Mouse (Mus musculus) left cerebral cortex, postnatal 14 days (tissue): ENCODE data around the gene Msrb2. TPM values are rescaled to one million over a fixed set of nuclear protein-coding genes. Genes with fewer than 3 reads are reported as not detected.

ENCODE experiments used
- DNase-seq, 2 experiments: peaks; one replicate each; pipeline ENCODE4 v3.0.0; 2021 to 2022; ENCODE audit warnings: low spot score in 2 of 2, mixed read lengths in 1 of 2
- intact Hi-C: fragments of 180-260 bp; cut with DNase I; formaldehyde crosslinking; loops from one replicate; pipeline ENCODE4 v1.15.1; 2025
- total RNA-seq, 2 experiments: library from RNA; stranded (reverse); gene quantifications; 2 replicates each; pipeline ENCODE4 v1.2.3; 2021

Gene Msrb2
- total RNA-seq, 2 experiments from 2014 or later = 15.0 to 16.3 TPM

DNA sequence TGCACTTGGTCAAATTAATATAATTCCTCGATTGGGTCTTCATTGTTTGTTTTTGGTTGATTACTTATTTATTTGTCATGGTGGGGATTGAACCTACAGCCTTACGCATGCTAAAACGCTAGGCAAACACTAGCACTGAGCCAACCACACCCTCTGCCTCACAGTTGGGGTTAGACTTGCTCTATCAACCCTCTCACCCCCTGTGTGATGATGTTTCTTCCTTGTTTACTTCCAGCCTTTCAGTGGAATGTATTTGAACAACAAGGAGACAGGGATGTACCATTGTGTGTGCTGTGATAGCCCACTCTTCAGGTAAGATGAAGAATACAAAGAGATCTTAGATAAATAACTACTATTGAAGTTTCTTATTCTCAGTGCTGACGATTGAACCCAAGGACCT, 11.8 kb downstream of the Msrb2 start:
- DNase-seq = no peak
- intact Hi-C loops = no loop called here

DNA sequence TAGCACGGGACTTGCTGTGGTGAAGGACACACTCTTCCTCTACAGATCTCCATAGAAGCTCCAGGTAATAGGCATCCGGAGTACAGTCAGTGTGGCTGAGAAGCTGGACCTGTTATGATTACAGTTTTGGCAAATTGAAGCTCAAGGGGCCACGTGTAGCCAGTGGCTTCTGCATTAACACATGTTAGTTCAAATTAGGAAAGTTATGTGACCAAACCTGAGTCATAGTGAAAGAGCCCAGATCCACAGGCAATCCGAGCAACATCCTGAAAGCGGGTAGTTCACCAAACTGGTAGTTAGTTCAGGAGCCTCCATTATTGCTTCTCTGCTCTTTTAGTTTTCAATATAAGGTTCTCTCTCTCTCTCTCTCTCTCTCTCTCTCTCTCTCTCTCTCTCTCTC, 14.5 kb downstream of the Msrb2 start:
- no peak for DNase-seq
- intact Hi-C loops = no loop called here

DNA sequence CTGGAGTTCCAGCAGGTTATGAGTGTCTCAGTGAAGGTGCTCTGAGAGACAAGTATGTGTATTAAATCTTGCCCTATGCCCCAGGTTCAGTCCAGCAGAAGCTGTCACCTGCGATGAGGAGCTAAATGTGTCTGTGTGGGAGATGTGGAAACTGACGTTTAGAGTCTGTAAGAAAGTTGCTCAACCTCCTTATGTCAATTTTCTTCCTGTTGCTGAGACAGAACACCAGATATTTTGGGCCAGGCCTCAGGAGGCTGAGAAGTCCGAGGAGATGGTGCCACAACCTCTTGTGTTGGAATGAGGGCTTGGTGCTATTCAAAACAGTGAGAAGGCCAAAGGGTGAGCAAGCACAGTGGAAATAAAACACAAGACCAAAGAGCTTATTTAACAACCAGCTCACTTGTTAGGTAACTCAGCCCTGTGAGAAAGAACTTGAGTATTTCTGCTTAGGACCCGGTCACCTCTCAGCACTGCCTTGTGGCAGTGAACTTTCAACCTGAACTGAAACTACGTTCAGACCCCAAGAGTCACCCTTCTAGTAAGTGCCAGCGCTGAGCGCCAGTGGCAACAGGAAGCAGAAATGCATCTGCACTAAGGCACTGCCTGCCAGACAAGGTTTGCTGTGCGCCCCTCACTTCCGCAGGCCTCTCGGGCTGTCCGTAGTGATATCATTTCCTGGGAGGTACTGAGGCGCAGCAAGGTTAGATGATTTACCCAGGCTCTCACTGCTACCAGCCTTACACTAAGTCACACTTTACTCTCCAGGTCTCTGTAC, 17.3 kb downstream of the Msrb2 start:
- intact Hi-C loops = no loop called here
- no peak for DNase-seq

DNA sequence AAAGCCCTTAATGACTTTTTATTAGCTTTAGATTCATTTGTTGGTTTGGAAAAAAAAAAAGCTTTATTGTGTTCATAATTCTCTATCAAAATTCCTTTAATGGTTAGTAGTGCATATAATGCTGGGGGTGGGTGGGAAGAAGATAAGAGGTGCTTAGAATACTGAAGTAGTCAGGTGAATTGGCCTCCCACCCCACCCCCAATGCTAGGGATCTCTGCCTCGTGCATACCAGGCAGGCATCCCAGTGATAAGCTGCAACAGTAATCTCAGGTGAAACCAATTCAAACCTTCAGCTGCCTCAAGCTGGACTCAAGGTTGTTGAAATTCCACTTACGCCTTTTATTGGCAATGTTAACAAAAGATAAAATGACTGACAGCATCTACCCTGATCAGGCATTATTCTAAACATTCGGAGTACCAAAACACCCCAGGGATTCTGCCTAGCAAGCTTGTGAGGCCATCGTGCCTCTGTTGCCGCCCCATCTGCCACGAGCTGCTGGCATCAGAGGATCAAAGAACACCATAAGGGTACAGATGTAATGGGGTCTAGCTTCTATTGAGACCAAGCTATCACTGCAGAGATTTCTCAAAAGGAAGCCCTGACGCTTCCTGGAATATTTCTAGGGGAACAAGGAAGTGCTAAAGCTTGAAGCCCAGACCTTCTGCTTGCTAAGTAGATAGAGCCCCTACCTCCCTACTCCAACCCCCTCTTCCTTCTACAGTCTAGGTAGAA, 19.3 kb downstream of the Msrb2 start:
- intact Hi-C loops = no loop called here

DNA sequence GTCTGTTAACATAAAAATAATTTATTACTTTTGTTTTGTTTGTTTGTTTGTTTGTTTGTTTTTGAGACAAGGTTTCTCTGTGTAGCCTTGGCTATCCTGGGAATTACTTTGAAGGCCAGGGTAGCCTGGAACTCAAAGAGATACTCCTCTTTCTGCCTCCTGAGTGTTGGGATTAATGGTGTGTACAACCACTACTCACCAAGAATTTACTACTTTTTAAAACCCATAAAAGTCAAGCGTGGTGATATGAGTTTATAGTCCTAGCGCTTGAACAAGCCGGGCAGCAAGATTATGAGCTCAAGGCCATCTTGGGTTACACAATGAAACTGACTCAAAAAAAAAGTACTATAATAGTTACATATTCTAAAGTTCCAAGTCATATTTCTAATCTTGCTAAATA, 20.4 kb downstream of the Msrb2 start:
- intact Hi-C loops = no loop called here
- no peak for DNase-seq

More for the DNA sequence above, 19.3 kb downstream of the Msrb2 start:
- DNase-seq = no peak

DNA sequence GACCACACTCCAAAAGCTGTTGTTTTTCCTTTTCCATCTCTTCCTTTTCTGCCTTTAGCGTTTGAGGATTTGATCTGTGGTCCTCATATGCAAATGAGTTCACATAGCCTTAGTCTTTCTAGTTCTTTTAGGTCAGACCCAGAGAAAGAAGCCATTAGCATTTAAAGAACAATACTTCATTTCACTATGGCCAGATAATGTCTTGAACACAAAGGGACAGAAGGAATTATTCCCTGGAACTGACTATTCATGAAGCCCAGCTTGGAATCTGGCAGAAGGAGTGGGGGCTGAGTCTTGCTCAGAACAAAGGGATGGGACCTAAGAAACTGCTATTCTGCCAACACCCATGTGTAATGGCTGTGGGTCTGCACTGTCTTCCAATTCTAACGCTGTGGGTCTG, 21.6 kb downstream of the Msrb2 start:
- no peak for DNase-seq
- intact Hi-C loops = no loop called here

DNA sequence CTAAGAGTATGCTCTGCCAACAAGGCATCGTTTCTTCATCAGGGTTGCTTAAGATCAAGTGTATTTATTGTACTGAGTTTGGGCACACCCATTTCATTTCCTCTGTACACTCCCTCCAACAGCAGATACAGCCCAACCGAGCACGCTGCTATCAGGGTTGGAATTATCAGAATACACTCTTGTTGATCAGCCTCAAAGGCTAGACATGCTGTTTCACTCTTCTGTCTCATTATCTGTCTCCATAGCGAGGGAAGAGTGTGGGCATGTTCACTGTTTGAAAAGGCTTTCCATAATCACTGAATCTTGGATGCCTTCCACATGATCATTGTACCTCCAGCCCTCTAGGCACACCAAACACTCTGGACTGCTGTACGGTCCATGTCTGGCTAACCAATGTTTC, 34.2 kb downstream of the Msrb2 start:
- no peak for DNase-seq
- intact Hi-C loops = no loop called here

DNA sequence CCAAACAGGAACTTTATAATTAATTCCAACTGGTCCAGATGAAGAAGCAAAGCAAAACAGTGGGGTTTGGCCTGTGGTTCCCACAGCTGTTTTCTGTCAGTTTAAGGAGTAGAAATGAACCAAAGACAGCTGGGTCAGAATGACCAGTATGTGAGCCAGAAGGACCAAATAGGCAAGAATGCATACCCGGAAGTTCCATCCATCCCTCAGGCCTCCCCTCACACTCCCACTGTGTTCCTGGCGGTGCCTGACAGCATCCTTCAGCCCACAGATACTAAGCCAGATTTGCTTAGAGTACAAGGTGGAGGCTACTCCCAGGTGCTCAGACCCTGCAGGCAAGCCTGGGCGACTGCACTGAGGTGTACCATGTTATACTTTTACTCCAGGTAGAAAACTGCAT, 35.3 kb downstream of the Msrb2 start:
- DNase-seq = no peak
- intact Hi-C loops = no loop called here

DNA sequence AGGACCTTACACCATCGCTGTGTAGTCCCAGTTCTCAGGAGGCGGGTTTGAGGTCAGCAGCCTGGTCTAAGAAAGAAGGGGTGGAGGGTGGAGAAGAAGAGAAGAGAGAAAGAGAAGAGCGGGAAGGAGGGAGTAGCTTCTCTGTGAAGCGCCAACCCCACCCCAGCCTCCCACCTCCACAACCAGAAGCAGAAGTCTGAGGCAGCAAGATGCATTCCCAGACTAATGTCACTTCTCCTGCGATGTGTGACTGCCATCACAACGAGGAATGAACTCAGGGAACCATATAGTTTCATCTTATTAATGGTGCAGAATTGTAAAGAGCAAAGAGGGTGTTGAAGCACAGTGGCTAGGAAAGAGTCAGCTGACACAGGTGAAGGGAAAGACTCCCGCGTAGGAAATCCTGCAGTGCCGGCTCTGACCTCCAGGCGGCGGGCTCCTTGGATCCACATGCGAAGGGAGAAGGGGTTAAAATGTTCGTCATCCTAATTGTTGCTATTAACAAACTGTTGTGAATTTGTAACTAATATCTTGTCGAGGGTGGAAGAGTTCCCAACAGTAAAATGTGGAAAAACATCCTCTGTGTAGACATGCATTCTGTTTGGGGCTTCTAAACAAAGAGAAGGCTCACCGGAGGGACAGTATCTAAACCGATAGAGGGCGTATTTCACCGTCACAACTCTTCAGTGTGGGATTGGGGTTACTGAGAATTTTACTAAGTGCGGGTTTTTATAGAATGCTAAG, 43.2 kb downstream of the Msrb2 start:
- intact Hi-C loops = loop anchor here (10.0 kb wide), 2 partner anchors 240 to 490 kb away; partner anchors contain the start of genes Etl4 and Otud1
- DNase-seq = peak; percentile 74 to 75

DNA sequence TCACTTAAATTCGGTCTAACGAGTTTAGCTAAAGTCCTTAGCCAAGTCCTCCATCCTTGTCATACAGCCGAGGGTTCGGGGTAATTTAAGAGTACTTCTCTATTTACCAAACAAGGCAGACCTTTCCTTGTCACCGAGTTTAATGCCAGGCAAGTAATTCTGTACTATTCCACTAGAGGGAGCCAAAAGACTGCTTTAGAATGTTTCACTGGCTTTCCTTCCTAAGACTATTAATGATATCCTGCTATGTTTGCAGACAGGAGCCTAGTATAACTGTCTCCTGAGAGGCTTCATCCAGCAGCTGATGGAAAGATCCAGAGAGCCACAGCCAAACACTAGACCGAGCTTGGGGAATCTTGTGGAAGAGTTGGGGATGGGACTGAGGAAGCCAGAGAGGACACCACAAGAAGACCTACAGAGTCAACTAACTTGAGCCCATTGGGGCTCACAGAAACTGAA, 43.9 kb downstream of the Msrb2 start:
- intact Hi-C loops = loop anchor here (1.0 to 10.0 kb wide), 4 partner anchors 104 to 490 kb away; partner anchors contain the start of genes Etl4 and Otud1
- peak; percentile 70 to 88 for DNase-seq

DNA sequence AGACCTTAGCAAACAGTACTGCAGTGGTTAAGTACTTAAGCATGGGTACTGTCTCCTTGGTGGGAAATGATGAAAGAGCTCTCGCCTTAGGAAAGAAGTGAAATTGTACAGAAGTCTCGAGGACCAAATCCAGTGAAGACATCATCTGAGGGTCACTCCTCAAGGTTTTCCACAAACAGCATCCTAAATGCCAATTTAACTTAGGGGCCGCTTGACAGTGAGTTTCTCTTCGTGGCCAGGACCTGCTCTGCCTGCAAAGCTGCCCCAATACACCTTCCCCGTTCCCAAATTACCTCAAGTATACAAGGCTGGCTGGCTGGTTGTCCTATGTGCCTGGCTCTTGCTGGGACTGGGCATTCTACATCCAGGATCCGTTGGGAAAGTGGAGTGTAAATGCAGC, 44.8 kb downstream of the Msrb2 start:
- intact Hi-C loops = loop anchor here (5.0 to 10.0 kb wide), 3 partner anchors 239 to 489 kb away; partner anchors contain the start of genes Etl4 and Otud1
- no peak for DNase-seq

DNA sequence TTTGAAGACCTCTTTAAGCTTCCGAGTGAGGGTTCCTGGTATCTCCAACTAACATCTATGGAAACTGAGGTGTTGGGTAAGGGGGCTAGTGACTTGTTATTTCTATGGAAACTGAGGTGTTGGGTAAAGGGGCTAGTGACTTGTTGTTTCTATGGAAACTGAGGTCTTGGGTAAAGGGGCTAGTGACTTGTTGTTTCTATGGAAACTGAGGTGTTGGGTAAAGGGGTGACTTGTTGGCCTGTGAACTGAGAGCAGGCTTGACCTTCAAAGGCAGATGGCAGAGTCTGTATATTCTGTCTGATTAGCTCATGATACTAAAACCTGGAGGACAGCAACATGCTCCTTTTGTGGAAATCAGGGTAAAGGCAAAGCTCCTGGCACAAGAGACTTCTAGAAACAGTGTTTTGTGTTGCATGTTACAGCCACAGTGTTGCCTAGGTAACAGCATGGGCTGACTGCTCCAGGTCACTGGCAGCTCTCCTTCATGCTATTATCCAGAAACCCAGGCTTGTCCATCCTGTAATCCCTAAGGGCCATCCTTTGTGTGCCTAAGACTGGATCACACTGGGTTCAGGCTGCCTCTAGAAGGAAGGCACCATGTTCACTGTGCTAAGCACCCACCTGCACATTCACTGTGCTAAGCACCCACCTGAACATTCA, 48.6 kb downstream of the Msrb2 start:
- DNase-seq = no peak

DNA sequence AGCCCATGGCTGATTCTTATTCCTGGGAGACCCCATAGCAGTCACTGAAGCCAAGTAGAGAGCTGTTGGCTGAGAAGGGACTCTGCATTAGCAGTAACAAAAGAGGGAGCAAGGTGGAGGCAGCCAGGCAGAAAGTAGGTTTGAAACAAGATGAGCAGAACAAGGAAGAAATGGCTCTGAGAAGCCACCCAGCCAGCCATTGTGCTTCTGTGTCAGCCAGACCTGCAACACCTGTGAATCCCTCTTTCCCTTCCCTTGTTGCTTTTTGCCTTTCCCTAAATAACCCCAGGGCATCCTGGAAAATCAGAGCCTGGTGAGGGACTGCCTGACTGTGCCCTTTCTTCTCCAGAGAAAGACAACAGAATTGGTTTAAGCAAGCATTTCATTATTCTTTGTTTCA, 51.0 kb downstream of the Msrb2 start:
- DNase-seq = no peak
- intact Hi-C loops = loop anchor here (10.0 kb wide), 1 partner anchor 1353 kb away; no protein-coding TSS in a partner anchor

More for the DNA sequence above, 48.6 kb downstream of the Msrb2 start:
- intact Hi-C loops = loop anchor here (5.0 to 10.0 kb wide), 4 partner anchors 235 to 1355 kb away; partner anchors contain the start of genes Etl4 and Otud1

DNA sequence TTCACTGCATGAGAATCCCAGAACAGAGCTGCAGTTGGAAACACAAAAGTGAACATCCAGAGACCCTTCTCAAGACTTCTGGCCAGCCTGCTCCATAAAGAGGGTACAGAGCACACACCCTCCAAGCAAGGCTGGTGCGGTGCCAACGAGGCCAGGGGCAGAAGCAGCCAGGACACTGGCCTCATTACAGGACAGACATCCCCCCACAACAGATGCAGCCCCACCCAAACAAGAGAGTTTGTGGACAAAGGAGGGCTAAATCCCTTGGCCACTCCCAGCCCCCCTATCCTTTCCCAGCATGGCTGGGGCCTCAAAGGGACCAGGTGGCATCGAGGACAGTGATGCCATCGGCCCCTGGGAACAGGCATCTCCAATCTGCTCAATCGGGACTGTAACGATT, 51.8 kb downstream of the Msrb2 start:
- DNase-seq = no peak
- intact Hi-C loops = loop anchor here (10.0 kb wide), 1 partner anchor 1352 kb away; no protein-coding TSS in a partner anchor

DNA sequence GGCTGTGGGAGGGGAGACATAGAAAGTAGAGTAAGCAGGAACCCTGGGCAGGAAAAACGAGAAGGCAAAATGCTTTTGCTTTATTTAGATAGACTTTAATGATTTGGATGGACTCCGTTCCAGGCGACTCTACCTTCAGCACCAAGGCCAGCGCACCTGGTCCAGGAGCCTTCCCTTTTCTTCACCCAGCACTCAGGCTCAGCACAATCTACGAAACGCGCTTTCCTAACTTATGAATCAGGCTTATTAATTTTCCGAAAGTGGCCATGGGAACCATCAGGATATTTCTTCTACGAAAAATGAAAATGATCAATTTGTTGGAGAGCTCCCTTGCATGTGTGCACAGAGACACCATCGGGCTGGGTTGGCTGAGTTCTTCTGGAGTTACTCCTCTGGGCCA, 57.8 kb downstream of the Msrb2 start:
- intact Hi-C loops = loop anchor here (10.0 kb wide), 1 partner anchor 1346 kb away; no protein-coding TSS in a partner anchor
- no peak for DNase-seq

DNA sequence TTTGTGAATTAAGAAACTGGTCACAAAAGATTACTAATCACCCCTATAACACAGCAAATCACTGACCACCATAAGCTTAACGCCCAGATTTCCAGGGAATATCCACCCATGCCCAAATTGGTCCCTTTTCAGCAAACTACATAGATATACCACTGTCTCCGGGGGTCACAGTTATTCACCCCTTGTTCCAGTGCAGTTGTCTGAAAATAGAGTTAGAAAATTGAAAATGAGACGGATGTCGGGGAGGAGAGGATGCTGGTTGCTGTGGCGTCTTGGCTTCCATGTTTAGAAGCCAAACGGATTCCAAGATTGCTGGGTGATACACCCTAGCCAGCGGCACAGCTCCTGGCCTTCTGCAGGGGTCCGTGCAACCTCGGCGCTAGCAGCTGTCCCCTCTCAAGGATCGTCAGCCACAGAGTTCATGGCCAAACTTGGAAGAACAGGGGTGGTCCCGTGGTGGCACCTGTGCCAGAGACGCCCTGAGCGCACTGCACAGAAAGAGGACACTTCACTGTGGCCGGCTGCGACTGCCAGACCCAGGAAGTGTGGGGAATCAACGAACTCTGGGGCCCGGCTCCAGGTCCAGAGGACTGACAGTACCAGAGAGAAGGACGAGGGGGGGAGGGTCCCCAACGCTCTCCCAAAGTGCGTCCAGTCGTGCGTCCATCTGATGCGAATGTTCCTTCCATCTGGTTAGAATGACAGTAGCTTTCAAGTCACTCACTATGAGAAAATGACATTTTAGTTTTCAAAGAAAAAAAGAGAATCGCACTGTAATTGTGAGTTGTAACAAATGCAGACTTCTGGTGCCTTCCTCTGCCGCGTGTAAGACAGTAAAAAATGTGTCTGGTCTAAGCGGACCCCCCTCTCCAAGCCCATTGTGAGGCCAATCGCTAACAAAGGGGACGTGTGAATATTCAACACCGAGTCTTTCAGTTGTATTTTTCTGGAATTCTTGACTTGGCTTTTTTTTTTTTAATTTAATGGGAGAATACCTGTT, 58.8 kb downstream of the Msrb2 start:
- DNase-seq = no peak
- intact Hi-C loops = loop anchor here (10.0 kb wide), 1 partner anchor 1345 kb away; no protein-coding TSS in a partner anchor

DNA sequence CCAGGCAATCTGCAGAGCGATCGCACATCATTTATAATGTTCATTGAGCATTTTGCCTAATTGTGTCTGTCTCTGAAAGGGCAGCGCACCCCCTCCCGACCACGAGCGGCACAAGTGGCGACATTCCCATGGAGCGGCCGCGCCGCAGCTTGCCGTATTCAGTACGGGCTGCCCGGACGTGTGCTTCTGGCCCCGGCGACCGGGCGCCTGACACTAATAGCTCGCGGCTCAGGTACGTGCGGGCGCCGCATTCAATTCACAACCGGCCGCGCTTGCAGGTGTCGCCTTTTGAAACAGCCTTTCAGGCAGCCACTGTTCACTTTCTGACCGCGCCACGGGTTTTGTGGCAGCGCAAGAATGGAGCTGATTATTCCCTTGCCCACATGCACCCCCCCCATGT, 59.5 kb downstream of the Msrb2 start:
- intact Hi-C loops = no loop called here
- DNase-seq = no peak

DNA sequence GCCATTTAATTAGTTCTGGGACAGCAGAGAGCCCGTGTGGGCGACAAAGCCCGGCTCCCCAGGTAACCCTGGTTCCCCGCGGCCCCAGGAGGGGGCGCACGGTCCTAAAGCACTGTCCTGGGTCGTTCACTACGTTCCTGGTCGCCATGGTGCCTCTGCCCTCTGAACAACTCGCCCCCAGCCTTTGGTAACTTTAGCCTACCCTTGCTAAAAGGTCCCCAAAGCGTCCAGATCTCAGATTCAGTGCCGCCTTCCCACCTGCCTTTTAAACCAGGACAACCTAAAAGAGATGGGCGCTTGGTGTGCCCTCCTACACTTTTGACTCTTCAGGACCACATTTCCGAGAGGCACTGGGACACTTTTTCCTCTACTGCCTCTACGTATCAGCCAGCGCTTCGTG, 59.9 kb downstream of the Msrb2 start:
- no peak for DNase-seq
- intact Hi-C loops = no loop called here
